Mouse (Mus musculus) cerebellum, adult 2 months (tissue): ENCODE measurements around the gene Rab3ip. TPM values are rescaled to one million over a fixed set of nuclear protein-coding genes. Genes with fewer than 3 reads are reported as not detected.

Experiments
- DNase-seq, 2 experiments: peaks; one replicate each; pipeline ENCODE4 v3.0.0; 2021
- H3K27ac ChIP-seq: fragments of 200-500 bp; 2 replicates; pipeline ENCODE4 v1.5.1; 2012; ENCODE audit warnings: low read length, control low read depth, inconsistent platforms; ENCODE audit not compliant: insufficient read depth
- H3K27me3 ChIP-seq: fragments of 200-500 bp; 2 replicates; pipeline ENCODE4 v1.6.1; 2012; ENCODE audit warnings: inconsistent platforms, mild to moderate bottlenecking, low read length, moderate library complexity; ENCODE audit not compliant: control insufficient read depth, insufficient read depth
- H3K4me1 ChIP-seq: fragments of 200-500 bp; 2 replicates; pipeline ENCODE4 v1.6.1; 2011; ENCODE audit warnings: low read length; ENCODE audit not compliant: control insufficient read depth, insufficient read depth
- H3K4me3 ChIP-seq: fragments of 200-500 bp; replicated peaks from 2 replicates; pipeline ENCODE3; 2011; ENCODE audit warnings: mild to moderate bottlenecking, low read depth, low read length, control low read depth; ENCODE audit not compliant: insufficient read depth
- CTCF ChIP-seq: fragments of 200-500 bp; IDR thresholded peaks from 2 replicates; pipeline ENCODE4 v1.5.1; 2011; ENCODE audit warnings: low read depth, mild to moderate bottlenecking, control low read depth, low read length, moderate library complexity, borderline replicate concordance; ENCODE audit not compliant: insufficient read depth
- POLR2A ChIP-seq: fragments of 200-500 bp; IDR thresholded peaks from 2 replicates; pipeline ENCODE4 v1.6.1; 2011; ENCODE audit warnings: low read length, control low read depth, borderline replicate concordance; ENCODE audit not compliant: insufficient read depth
- WGBS: fragments of 180-500 bp; shearing (Covaris S2); methylation state at CpG from one replicate; pipeline ENCODE4 v1.1.7; 2018; 5-methylcytosine and 5-hydroxymethylcytosine counted together
- polyA plus RNA-seq: library from polyadenylated mRNA; depleted of rRNA; stranded (reverse); fragments of >200 nt; gene quantifications from 2 replicates; pipeline ENCODE4 v1.2.3, GENCODE M21; 2012

Rab3ip gene
- polyA plus RNA-seq, 1 experiment: 46.5 TPM

DNA sequence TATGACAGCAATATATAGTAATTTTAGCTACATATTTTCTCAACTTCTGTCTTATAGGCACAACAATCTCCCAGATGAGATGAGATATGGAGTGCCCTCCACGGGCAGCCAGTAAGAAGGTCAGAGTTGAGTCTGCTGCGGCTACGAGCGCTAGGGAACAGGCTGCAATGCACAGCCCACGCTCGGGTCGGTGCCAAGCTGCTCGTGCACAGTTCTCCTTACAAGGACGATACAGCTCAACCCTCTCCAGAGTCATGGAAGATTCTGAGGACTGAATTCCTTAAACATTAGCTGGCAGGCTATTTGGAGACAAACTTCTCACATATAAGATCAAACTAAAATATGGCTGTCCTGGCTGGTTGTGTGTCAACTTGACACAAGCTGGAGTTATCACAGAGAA, 36.0 kb downstream of the Rab3ip start:
- Histone ChIP-seq H3K4me1 (no peaks in the 10 kb centered on the region), H3K27ac (no peak overlapping the region), H3K27me3 (no peaks in the 10 kb centered on the region), H3K4me3 (no peak overlapping the region)
- WGBS: 85% methylated on average over 9 of the region's 9 CpGs
- no peak for DNase-seq
- TF ChIP-seq POLR2A: no peak
- no peak for TF ChIP-seq CTCF

DNA sequence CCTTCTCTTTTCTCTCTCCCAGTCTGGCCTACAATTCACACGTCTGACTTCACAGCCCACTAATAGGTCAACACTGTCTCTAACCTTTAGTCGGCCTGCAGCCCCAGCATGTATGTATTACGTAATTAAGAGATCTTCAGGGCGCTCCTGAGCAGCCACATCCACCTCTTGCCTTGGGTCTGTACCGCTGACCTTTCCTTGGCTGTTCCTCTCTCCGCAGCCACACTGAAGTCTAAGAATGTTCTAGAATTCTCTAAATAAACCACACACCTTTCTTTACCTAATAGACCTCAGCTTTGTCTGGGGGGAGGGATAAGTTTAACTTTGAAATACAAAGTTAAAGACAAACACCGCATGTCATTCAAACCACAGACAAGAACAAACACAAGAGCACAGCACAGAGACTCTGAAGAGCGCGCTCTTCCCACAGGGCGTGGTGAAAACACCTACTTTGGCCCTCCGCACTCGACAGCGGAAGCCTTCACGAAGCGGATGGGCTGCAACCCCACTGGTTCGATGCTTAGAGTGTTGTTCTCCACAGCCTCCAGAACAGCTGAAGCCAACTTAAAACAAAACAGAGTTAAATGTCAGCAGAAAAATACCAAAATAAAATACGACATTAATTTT, 36.8 kb downstream of the Rab3ip start:
- TF ChIP-seq POLR2A: no peak
- TF ChIP-seq CTCF: no peak
- no peaks in the 10 kb centered on the region for H3K27me3 ChIP-seq
- no peaks in the 10 kb centered on the region for H3K4me1 ChIP-seq
- DNase-seq: no peak
- no peak overlapping the region for H3K27ac ChIP-seq
- no peak overlapping the region for H3K4me3 ChIP-seq
- 95% methylated on average over 17 of the region's 17 CpGs for WGBS

DNA sequence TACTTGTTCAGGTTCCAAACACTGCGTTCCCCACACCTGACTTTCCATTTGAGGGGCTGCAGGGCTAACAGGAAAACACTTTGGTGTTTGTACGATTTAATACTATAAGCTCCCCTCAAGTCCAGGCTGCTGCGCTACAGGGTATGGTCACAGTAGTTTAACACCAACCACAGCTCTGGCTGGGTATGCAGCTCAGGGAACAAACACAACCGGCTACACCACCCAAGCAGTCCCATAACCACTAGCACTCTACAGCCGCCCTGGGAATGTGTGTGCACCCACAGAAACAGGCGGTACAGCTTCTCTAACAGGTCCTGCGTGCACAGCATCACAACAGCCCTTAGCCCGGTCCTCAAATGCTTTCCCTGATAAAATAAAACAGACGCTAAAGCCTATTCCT, 37.7 kb downstream of the Rab3ip start:
- TF ChIP-seq CTCF (no peak), POLR2A (no peak)
- Histone ChIP-seq H3K27ac (no peak overlapping the region), H3K4me3 (no peak overlapping the region), H3K4me1 (no peaks in the 10 kb centered on the region), H3K27me3 (no peaks in the 10 kb centered on the region)
- WGBS: 94% methylated on average over 9 of the region's 9 CpGs
- DNase-seq: no peak

DNA sequence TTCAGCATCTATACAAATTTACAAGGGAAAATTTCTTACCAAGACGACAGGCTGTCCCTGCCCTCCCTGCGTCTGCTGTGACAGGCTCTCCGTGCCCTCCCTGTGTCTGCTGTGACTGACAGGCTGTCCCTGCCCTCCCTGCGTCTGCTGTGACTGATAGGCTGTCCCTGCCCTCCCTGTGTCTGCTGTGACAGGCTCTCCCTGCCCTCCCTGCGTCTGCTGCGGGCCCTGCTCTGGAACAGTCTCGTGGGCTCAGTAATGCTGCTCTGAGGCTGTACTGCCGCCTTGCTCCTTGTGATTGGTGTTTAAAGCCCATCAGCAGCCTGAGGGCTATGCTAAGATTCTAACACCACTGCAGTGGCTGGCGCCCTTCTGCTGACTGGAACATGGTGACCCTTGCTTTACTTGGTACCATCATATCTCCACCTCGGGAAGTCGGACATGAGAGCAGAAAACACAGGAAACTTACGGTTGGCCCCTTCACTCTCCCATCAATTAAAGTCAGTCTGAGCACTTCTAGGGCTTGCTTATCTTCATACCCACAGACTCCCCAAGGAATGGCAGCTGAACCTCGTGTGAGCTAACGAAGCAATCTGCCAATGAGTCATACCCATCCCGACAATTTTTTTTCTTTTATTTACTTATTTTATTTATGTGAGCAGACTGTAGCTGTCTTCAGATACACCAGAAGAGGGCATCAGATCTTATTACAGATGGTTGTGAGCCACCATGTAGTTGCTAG, 41.5 kb downstream of the Rab3ip start:
- 71% methylated on average over 15 of the region's 15 CpGs for WGBS
- TF ChIP-seq POLR2A (no peak), CTCF (no peak)
- H3K4me1 ChIP-seq: no peaks in the 10 kb centered on the region
- no peak for DNase-seq
- no peak overlapping the region for H3K4me3 ChIP-seq
- H3K27me3 ChIP-seq: no peaks in the 10 kb centered on the region
- no peak overlapping the region for H3K27ac ChIP-seq

DNA sequence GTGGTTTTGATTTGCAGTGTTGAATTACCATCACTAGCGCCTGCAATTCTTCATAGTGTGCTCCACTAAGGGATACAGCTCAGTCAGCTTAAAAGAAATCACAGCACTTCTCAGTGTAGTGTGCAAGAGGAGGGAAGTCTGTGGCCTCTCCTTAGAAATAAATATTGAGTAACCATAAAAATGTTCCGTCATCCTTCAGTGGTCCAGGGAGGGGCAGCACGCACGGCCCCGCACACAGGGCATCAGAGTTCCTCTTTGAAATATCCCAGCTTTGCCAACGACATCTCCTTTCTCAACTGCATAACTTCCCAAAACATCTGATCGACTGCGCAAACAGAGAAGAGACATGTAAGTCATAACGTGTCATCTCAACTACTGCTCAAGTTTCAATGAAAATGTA, 43.8 kb downstream of the Rab3ip start:
- Histone ChIP-seq H3K27me3 (no peaks in the 10 kb centered on the region), H3K4me3 (no peak overlapping the region), H3K27ac (no peak overlapping the region), H3K4me1 (no peaks in the 10 kb centered on the region)
- TF ChIP-seq POLR2A: no peak
- no peak for TF ChIP-seq CTCF
- 95% methylated on average over 9 of the region's 9 CpGs for WGBS
- DNase-seq: no peak

DNA sequence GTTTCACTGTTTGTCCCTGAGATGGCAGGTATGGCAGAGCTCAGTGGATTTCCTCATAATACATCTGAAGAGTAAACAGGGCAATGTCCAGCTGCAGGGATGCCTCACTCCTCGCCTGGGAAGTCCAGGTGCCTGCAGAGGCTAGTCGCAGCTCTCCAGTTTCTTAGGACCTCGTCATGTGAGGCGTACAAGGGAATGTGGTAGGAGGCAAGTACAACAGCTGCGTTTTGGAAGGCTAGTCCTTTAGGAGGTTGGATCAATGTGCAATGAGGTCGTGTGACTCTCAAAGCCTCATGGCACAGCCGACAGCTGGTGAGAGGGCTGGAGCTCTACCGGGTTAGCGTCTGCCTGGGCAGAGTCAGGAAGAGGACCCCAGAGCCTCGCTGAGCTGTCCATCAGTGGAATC, 46.1 kb downstream of the Rab3ip start:
- Histone ChIP-seq H3K27me3 (no peaks in the 10 kb centered on the region), H3K4me1 (no peaks in the 10 kb centered on the region), H3K27ac (no peak overlapping the region), H3K4me3 (no peak overlapping the region)
- TF ChIP-seq CTCF (no peak), POLR2A (no peak)
- no peak for DNase-seq
- 72% methylated on average over 10 of the region's 10 CpGs for WGBS

DNA sequence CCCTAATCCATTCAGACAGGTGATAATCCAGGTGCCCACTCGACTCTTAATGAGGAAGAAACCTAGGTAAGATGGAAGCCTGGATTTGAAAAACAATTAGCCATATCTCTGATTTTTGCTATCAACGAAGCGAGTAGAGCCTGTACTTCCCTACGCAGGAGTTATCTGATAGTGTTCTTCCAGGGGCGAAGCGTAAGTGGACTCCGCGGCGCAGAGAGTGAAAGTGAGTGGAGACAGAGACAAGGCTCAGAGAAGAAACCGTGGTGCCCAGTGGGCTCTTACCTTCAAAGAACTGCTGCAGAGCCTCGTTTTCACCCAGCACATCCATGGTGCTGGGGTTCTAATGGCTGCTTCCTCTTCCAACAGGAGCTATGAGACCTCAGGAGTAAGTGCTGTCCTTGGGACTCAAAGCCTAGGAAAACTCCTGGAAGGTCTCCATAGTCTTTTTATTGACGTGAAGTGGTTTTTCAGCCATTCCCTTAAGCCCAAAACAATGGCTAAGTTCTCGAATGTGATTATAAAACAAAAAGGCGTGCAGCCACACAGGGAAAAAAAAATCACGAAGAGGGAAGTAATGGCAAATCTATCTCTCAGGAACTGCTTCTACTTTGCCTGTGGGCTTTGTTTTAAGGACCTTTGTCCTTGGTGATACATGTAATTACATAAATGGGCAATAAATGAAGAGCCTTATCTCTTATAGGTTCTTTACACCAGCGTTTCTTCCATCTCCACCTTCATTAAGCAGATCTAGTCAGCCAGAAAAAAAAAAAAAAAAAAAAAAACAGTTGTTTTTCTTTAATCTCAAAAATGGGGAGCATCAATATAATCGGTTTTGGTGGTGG, 54.0 kb downstream of the Rab3ip start, which contains the start of gene Myrfl:
Gene Myrfl, minus strand, starts transcription at position 584 of the 842 bp plus-strand sequence.
- Histone ChIP-seq H3K4me1 (peaks cover 10% of the 10 kb centered on the region), H3K27ac (no peak within 1 kb of the TSS), H3K27me3 (no peaks in the 10 kb centered on the region), H3K4me3 (no peak within 1 kb of the TSS)
- DNase-seq: no peak
- 90% methylated on average over 17 of the region's 17 CpGs for WGBS
- no peak for TF ChIP-seq POLR2A
- TF ChIP-seq CTCF: no peak

DNA sequence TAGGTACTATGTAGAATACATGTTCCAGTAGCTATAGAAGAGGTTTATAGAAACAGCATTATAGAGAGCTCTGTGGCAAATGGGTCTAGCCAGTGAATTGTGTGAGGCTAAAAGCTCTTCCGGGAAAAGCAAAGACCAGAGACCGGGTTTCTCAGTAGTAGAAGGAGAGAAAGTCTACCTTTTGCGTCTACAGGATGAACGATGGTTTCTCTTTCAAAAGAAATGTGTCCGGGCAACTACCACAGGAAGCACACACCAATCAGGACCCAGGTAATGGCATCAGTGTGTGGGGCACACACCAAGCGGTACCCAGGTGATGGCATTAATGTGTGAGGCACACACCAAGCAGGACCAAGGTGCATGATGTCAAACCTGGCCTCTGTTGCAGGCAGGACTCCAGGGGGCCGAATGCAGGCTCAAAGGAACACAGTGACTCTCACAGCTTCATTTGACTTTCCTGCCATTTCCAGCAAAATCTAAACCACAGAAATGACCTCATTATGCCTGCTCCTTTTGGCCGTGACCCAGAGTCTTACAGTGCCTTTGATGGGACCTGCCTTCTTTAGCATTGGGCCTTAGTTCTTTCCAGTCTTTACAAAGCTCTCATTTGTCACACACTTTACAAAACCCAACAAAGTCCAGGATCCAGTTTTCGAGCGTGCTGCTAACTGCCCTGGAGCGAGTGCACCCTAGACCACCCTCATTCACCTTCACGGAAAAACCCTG, 55.3 kb downstream of the Rab3ip start:
- Histone ChIP-seq H3K27me3 (no peaks in the 10 kb centered on the region), H3K4me1 (peaks cover 10% of the 10 kb centered on the region), H3K27ac (no peak overlapping the region), H3K4me3 (no peak overlapping the region)
- WGBS: 80% methylated on average over 12 of the region's 12 CpGs
- TF ChIP-seq POLR2A (no peak), CTCF (no peak)
- DNase-seq: peak in 1 of 2 experiments; percentile 31
